Mouse (Mus musculus) G1E-ER4 (cell line): ENCODE measurements around the gene Rsad1. TPM values are rescaled to one million over a fixed set of nuclear protein-coding genes. Genes with fewer than 3 reads are reported as not detected.

Experiments used
- GATA1 ChIP-seq: IDR thresholded peaks from one replicate; pipeline ENCODE4 v1.8.0; 2012; ENCODE audit warnings: low read length, inconsistent platforms
- polyA plus RNA-seq: library from polyadenylated mRNA; stranded (reverse); fragments of >175 nt; gene quantifications from 2 replicates; pipeline ENCODE4 v1.2.3, GENCODE M21; 2012

Gene Rsad1
- polyA plus RNA-seq, 1 experiment, result 7.4 TPM

GRCm38 (mm10) chr11:94563821-94564220 is 14.8 kb upstream of the Rsad1 start:
- no peak for TF ChIP-seq GATA1

- TF ChIP-seq GATA1, result no peak
Observed at GRCm38 (mm10) chr11:94563383-94563782, 14.3 kb upstream of the Rsad1 start.

- no peak for TF ChIP-seq GATA1
Observed at GRCm38 (mm10) chr11:94558226-94558625, 9.2 kb upstream of the Rsad1 start.

- no peak for TF ChIP-seq GATA1
Observed at GRCm38 (mm10) chr11:94550442-94550744, 1.3 kb upstream of the Rsad1 start.

GRCm38 (mm10) chr11:94549691-94550441 is 811 bp upstream of the Rsad1 start:
- no peak for TF ChIP-seq GATA1

- TF ChIP-seq GATA1, result no peak
Observed at GRCm38 (mm10) chr11:94548041-94548784, 842 bp downstream of the Rsad1 start.

- TF ChIP-seq GATA1, result no peak
Observed at GRCm38 (mm10) chr11:94547271-94547670, 1.8 kb downstream of the Rsad1 start.

GRCm38 (mm10) chr11:94546381-94546780 is 2.7 kb downstream of the Rsad1 start:
- no peak for TF ChIP-seq GATA1

GRCm38 (mm10) chr11:94544422-94544821 is 4.6 kb downstream of the Rsad1 start:
- no peak for TF ChIP-seq GATA1

GRCm38 (mm10) chr11:94543932-94544331 is 5.1 kb downstream of the Rsad1 start:
- TF ChIP-seq GATA1, result no peak

GRCm38 (mm10) chr11:94543344-94543743 is 5.7 kb downstream of the Rsad1 start:
- no peak for TF ChIP-seq GATA1

GRCm38 (mm10) chr11:94542400-94542799 is 6.7 kb downstream of the Rsad1 start:
- no peak for TF ChIP-seq GATA1

- no peak for TF ChIP-seq GATA1
Observed at GRCm38 (mm10) chr11:94539761-94540160, 9.3 kb downstream of the Rsad1 start.

- TF ChIP-seq GATA1, result no peak
Observed at GRCm38 (mm10) chr11:94538733-94539292, 10.2 kb downstream of the Rsad1 start.

- no peak for TF ChIP-seq GATA1
Observed at GRCm38 (mm10) chr11:94533171-94533570, 15.9 kb downstream of the Rsad1 start.

- TF ChIP-seq GATA1, result no peak
Observed at GRCm38 (mm10) chr11:94528879-94529278, 20.2 kb downstream of the Rsad1 start.
